Mouse (Mus musculus) kidney, postnatal 0 days (tissue): ENCODE results near the gene Ciao2a. TPM values are rescaled to one million over a fixed set of nuclear protein-coding genes. Genes with fewer than 3 reads are reported as not detected.

Experiments used
- ATAC-seq: fragments of 200-750 bp; cut with Nextera tagmentation; replicated peaks from 2 replicates; pipeline ENCODE4 v1.8.0; 2017; ENCODE audit warnings: low read depth, moderate number of reproducible peaks, moderate TSS enrichment, moderate library complexity; ENCODE audit not compliant: low FRiP score
- DNase-seq: peaks from one replicate; pipeline ENCODE4 v3.0.0-alpha.2; 2016; ENCODE audit warnings: low spot score
- H3K27ac ChIP-seq: fragments of 300-500 bp; sonication (generic); 2 replicates; pipeline ENCODE4 v1.5.1; 2014; ENCODE audit warnings: mild to moderate bottlenecking
- H3K27me3 ChIP-seq: fragments of 300-500 bp; sonication (generic); 2 replicates; pipeline ENCODE4 v1.6.1; 2014; ENCODE audit warnings: low read length, mixed read lengths; ENCODE audit not compliant: insufficient read depth
- H3K36me3 ChIP-seq: fragments of 300-500 bp; sonication (generic); 2 replicates; pipeline ENCODE4 v1.6.1; 2014; ENCODE audit warnings: low read length, mixed read lengths; ENCODE audit not compliant: insufficient read depth
- H3K4me1 ChIP-seq: fragments of 300-500 bp; sonication (generic); replicated peaks from 2 replicates; pipeline ENCODE4 v1.6.1; 2014; ENCODE audit warnings: antibody characterized with exemption, low read length, mixed read lengths; ENCODE audit not compliant: insufficient read depth
- H3K4me2 ChIP-seq: fragments of 300-500 bp; sonication (generic); 2 replicates; pipeline ENCODE4 v1.6.1; 2014; ENCODE audit warnings: mild to moderate bottlenecking, low read length, moderate library complexity, mixed read lengths
- H3K4me3 ChIP-seq: fragments of 300-500 bp; sonication (generic); replicated peaks from 2 replicates; pipeline ENCODE4 v1.5.1; 2014; ENCODE audit warnings: low read depth, low read length
- H3K9ac ChIP-seq: fragments of 300-500 bp; sonication (generic); 2 replicates; pipeline ENCODE4 v1.6.1; 2014; ENCODE audit warnings: low read depth, low read length
- H3K9me3 ChIP-seq: fragments of 300-500 bp; sonication (generic); replicated peaks from 2 replicates; pipeline ENCODE4 v1.6.1; 2016; ENCODE audit warnings: low read length, inconsistent platforms, mixed read lengths
- CTCF ChIP-seq: IDR thresholded peaks from 2 replicates; pipeline ENCODE4 v1.5.1; 2016; ENCODE audit warnings: antibody characterized with exemption, low read depth, mild to moderate bottlenecking, moderate library complexity
- WGBS: fragments of 180-500 bp; shearing (Covaris S2); extraction: QIAGEN DNeasy Blood & Tissue Kit; methylation state at CpG from one replicate; pipeline ENCODE4 v1.1.7; 2014; 5-methylcytosine and 5-hydroxymethylcytosine counted together
- polyA plus RNA-seq: library from polyadenylated mRNA; unstranded; fragments of >200 nt; fragmentation: Nextera tagmentation; extraction: Ambion mirVana; gene quantifications from 2 replicates; pipeline ENCODE4 v1.2.1, GENCODE M21; 2015

The Ciao2a gene
- polyA plus RNA-seq, 1 experiment from 2014 or later: 173 TPM

- Histone ChIP-seq H3K27me3 (no peaks in the 10 kb centered on the region), H3K4me3 (no peak overlapping the region), H3K4me1 (no peaks in the 10 kb centered on the region), H3K9me3 (no peaks in the 10 kb centered on the region), H3K4me2 (no peak overlapping the region), H3K27ac (no peak overlapping the region), H3K9ac (no peak overlapping the region), H3K36me3 (no peaks in the 10 kb centered on the region)
- DNase-seq: peak; percentile 44
- WGBS: 13% methylated on average over 1 of the region's 1 CpGs
- TF ChIP-seq CTCF: no peak
- no peak for ATAC-seq
These were observed 41.8 kb downstream of the Ciao2a start for GRCm38 (mm10) chr9:66168233-66168632.

GRCm38 (mm10) chr9:66170506-66170905, 44.1 kb downstream of the Ciao2a start:
- no peaks in the 10 kb centered on the region for H3K36me3 ChIP-seq
- H3K4me3 ChIP-seq: no peak overlapping the region
- no peak overlapping the region for H3K9ac ChIP-seq
- no peaks in the 10 kb centered on the region for H3K9me3 ChIP-seq
- no peak for TF ChIP-seq CTCF
- H3K4me1 ChIP-seq: no peaks in the 10 kb centered on the region
- no peak overlapping the region for H3K27ac ChIP-seq
- H3K27me3 ChIP-seq: no peaks in the 10 kb centered on the region
- H3K4me2 ChIP-seq: no peak overlapping the region
- ATAC-seq: no peak
- 62% methylated on average over 5 of the region's 5 CpGs for WGBS
- DNase-seq: no peak

- DNase-seq (no peak), ATAC-seq (no peak)
- Histone ChIP-seq H3K9me3 (no peaks in the 10 kb centered on the region), H3K36me3 (no peaks in the 10 kb centered on the region), H3K4me1 (no peaks in the 10 kb centered on the region), H3K27me3 (no peaks in the 10 kb centered on the region), H3K9ac (no peak overlapping the region), H3K27ac (no peak overlapping the region), H3K4me2 (no peak overlapping the region), H3K4me3 (no peak overlapping the region)
- 69% methylated on average over 12 of the region's 12 CpGs for WGBS
- TF ChIP-seq CTCF: no peak
These were observed 45.0 kb downstream of the Ciao2a start for GRCm38 (mm10) chr9:66171275-66171921.

- H3K4me1 ChIP-seq: no peaks in the 10 kb centered on the region
- H3K9ac ChIP-seq: no peak overlapping the region
- no peak overlapping the region for H3K27ac ChIP-seq
- no peaks in the 10 kb centered on the region for H3K27me3 ChIP-seq
- no peak overlapping the region for H3K4me2 ChIP-seq
- no peaks in the 10 kb centered on the region for H3K9me3 ChIP-seq
- DNase-seq (no peak), ATAC-seq (no peak)
- WGBS: 95% methylated on average over 5 of the region's 5 CpGs
- H3K4me3 ChIP-seq: no peak overlapping the region
- no peak for TF ChIP-seq CTCF
- H3K36me3 ChIP-seq: no peaks in the 10 kb centered on the region
These were observed 47.0 kb downstream of the Ciao2a start for GRCm38 (mm10) chr9:66173316-66173855.

GRCm38 (mm10) chr9:66174985-66175384, 48.6 kb downstream of the Ciao2a start:
- H3K4me3 ChIP-seq: no peak overlapping the region
- TF ChIP-seq CTCF: no peak
- WGBS: 91% methylated on average over 3 of the region's 3 CpGs

DNA sequence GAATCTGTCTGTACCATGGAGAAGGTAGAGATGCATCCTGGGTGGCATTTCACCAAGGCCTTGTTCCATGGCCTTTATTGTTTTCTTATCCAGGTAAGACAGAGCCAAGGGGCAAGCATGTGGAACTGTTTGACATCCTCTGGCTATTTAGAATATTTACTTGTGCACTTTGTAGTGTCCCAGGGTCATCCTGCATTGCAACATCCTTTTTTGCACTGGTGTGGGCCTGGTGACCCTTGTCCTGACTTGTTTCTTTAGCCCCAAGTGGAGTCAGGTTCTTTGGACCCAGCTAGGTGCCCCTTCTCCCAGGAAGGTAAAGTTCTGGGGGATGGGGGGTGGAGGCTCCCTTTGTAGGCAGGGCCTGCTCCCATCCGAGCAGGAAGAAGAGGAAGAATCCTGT, 51.6 kb downstream of the Ciao2a start:
- no peak for ATAC-seq
- H3K4me1 ChIP-seq: no peaks in the 10 kb centered on the region
- TF ChIP-seq CTCF: no peak
- no peak overlapping the region for H3K4me2 ChIP-seq
- H3K9me3 ChIP-seq: no peaks in the 10 kb centered on the region
- 44% methylated on average over 1 of the region's 1 CpGs for WGBS
- H3K4me3 ChIP-seq: no peak overlapping the region
- H3K27me3 ChIP-seq: no peaks in the 10 kb centered on the region
- H3K27ac ChIP-seq: no peak overlapping the region
- H3K9ac ChIP-seq: no peak overlapping the region
- no peak for DNase-seq
- no peaks in the 10 kb centered on the region for H3K36me3 ChIP-seq

More at GRCm38 (mm10) chr9:66174985-66175384, 48.6 kb downstream of the Ciao2a start:
- ATAC-seq (no peak), DNase-seq (no peak)
- Histone ChIP-seq H3K9ac (no peak overlapping the region), H3K36me3 (no peaks in the 10 kb centered on the region), H3K9me3 (no peaks in the 10 kb centered on the region), H3K4me1 (no peaks in the 10 kb centered on the region), H3K4me2 (no peak overlapping the region), H3K27ac (no peak overlapping the region), H3K27me3 (no peaks in the 10 kb centered on the region)
